Mouse (Mus musculus) kidney, embryonic 14.5 days (tissue): ENCODE results near the gene Hist1h2ak. TPM values are rescaled to one million over a fixed set of nuclear protein-coding genes. Genes with fewer than 3 reads are reported as not detected.
A peak's percentile ranks its signal among the peaks of the same experiment; 100 is the strongest.
"Not testable (repeated sequence)": the region's sequence is repeated elsewhere in the genome, so short reads cannot be mapped to it uniquely, and the experiment has no call there.

Source experiments
- ATAC-seq: fragments of 200-750 bp; cut with Nextera tagmentation; 2 replicates; pipeline ENCODE4 v1.8.0; 2017; ENCODE audit warnings: moderate number of reproducible peaks, mild to moderate bottlenecking, moderate TSS enrichment, moderate library complexity; ENCODE audit not compliant: low FRiP score, low TSS enrichment
- H3K27ac ChIP-seq: fragments of 300-500 bp; sonication (generic); 2 replicates; pipeline ENCODE4 v1.5.1; 2014; ENCODE audit warnings: low read depth, mild to moderate bottlenecking, low read length, moderate library complexity, mixed read lengths
- H3K27me3 ChIP-seq: fragments of 300-500 bp; sonication (generic); 2 replicates; pipeline ENCODE4 v1.6.1; 2014; ENCODE audit warnings: mild to moderate bottlenecking, low read length; ENCODE audit not compliant: control insufficient read depth, insufficient read depth
- H3K36me3 ChIP-seq: fragments of 300-500 bp; sonication (generic); 2 replicates; pipeline ENCODE4 v1.6.1; 2014; ENCODE audit warnings: low read length, mixed read lengths; ENCODE audit not compliant: control insufficient read depth, insufficient read depth
- H3K4me1 ChIP-seq: fragments of 300-500 bp; sonication (generic); 2 replicates; pipeline ENCODE4 v1.6.1; 2014; ENCODE audit warnings: low read length, mixed read lengths; ENCODE audit not compliant: control insufficient read depth, insufficient read depth
- H3K4me2 ChIP-seq: fragments of 300-500 bp; sonication (generic); replicated peaks from 2 replicates; pipeline ENCODE4 v1.6.1; 2014; ENCODE audit warnings: low read depth, mild to moderate bottlenecking, low read length
- H3K4me3 ChIP-seq: fragments of 300-500 bp; sonication (generic); 2 replicates; pipeline ENCODE4 v1.5.1; 2014; ENCODE audit warnings: mild to moderate bottlenecking, low read length
- H3K9ac ChIP-seq: fragments of 300-500 bp; sonication (generic); 2 replicates; pipeline ENCODE4 v1.6.1; 2014; ENCODE audit warnings: low read depth, mild to moderate bottlenecking, low read length, moderate library complexity
- H3K9me3 ChIP-seq: fragments of 300-500 bp; sonication (generic); 2 replicates; pipeline ENCODE4 v1.6.1; 2016; ENCODE audit warnings: low read length; ENCODE audit not compliant: control insufficient read depth
- WGBS: fragments of 180-500 bp; shearing (Covaris S2); extraction: QIAGEN DNeasy Blood & Tissue Kit; methylation state at CpG from one replicate; pipeline ENCODE4 v1.1.7; 2014; 5-methylcytosine and 5-hydroxymethylcytosine counted together
- polyA plus RNA-seq: library from polyadenylated mRNA; unstranded; fragments of >200 nt; fragmentation: Nextera tagmentation; extraction: Ambion mirVana; gene quantifications from 2 replicates; pipeline ENCODE4 v1.2.1, GENCODE M21; 2014

The Hist1h2ak gene
- polyA plus RNA-seq, 1 experiment from 2014 or later, result 18.5 TPM

- 6% methylated on average over 8 of the region's 8 CpGs for WGBS
Observed at GRCm38 (mm10) chr13:21786189-21786898, 32.7 kb upstream of the Hist1h2ak start.

GRCm38 (mm10) chr13:21784311-21784710 lies 30.7 kb upstream of the Hist1h2ak start:
- Histone ChIP-seq H3K4me3 (peak overlapping the region; percentile 45; the same call in 1 of the 2 replicates), H3K27ac (peak overlapping the region; percentile 95), H3K27me3 (no peaks in the 10 kb centered on the region), H3K36me3 (no peaks in the 10 kb centered on the region), H3K4me2 (peak overlapping the region; percentile 44), H3K4me1 (peaks cover 28% of the 10 kb centered on the region), H3K9ac (peak overlapping the region; percentile 52; the same call in 1 of the 2 replicates), H3K9me3 (no peaks in the 10 kb centered on the region)
- no peak for ATAC-seq
- WGBS, result 33% methylated on average over 6 of the region's 6 CpGs

More at GRCm38 (mm10) chr13:21786189-21786898, 32.7 kb upstream of the Hist1h2ak start:
- Histone ChIP-seq H3K27me3 (no peaks in the 10 kb centered on the region), H3K4me2 (peak overlapping the region; percentile 44), H3K9me3 (no peaks in the 10 kb centered on the region), H3K9ac (peak overlapping the region; percentile 58), H3K4me3 (peak overlapping the region; percentile 34), H3K27ac (peak overlapping the region; percentile 91), H3K4me1 (peaks cover 24% of the 10 kb centered on the region; the same call in 1 of the 2 replicates), H3K36me3 (no peaks in the 10 kb centered on the region)
- ATAC-seq, result no peak

- H3K4me2 ChIP-seq, result peak overlapping the region; percentile 44
- H3K27me3 ChIP-seq, result no peaks in the 10 kb centered on the region
- WGBS, result 3% methylated on average over 9 of the region's 9 CpGs
- peaks cover 24% of the 10 kb centered on the region for H3K4me1 ChIP-seq
- peak overlapping the region; percentile 95 for H3K27ac ChIP-seq
- H3K9ac ChIP-seq, result peak overlapping the region; percentile 52; the same call in 1 of the 2 replicates
- H3K4me3 ChIP-seq, result peak overlapping the region; percentile 45
- no peaks in the 10 kb centered on the region for H3K36me3 ChIP-seq
- no peaks in the 10 kb centered on the region for H3K9me3 ChIP-seq
- no peak for ATAC-seq
Observed at GRCm38 (mm10) chr13:21783734-21784161, 30.1 kb upstream of the Hist1h2ak start.

GRCm38 (mm10) chr13:21783255-21783617 lies 29.6 kb upstream of the Hist1h2ak start, which contains the start of gene Hist1h3i:
Gene Hist1h3i, minus strand, starts transcription at chr13:21783370.
- no peaks in the 10 kb centered on the region for H3K27me3 ChIP-seq
- no peaks in the 10 kb centered on the region for H3K9me3 ChIP-seq
- H3K27ac ChIP-seq, result peak within 1 kb of the TSS; percentile 95
- peak; percentile 71 for ATAC-seq
- H3K4me2 ChIP-seq, result peak within 1 kb of the TSS; percentile 44
- peak within 1 kb of the TSS; percentile 45 for H3K4me3 ChIP-seq
- peaks cover 20% of the 10 kb centered on the region for H3K4me1 ChIP-seq
- peak within 1 kb of the TSS; percentile 63 for H3K9ac ChIP-seq
- no peaks in the 10 kb centered on the region for H3K36me3 ChIP-seq
- under 1% methylated on average over 15 of the region's 20 CpGs for WGBS

- Histone ChIP-seq H3K9ac (peak overlapping the region; percentile 63), H3K4me2 (peak overlapping the region; percentile 44), H3K4me3 (peak overlapping the region; percentile 45), H3K4me1 (peaks cover 21% of the 10 kb centered on the region), H3K27ac (peak overlapping the region; percentile 95)
- not testable (repeated sequence) for H3K36me3 ChIP-seq, ATAC-seq, H3K27me3 ChIP-seq, H3K9me3 ChIP-seq
- WGBS, result 2% methylated on average over 12 of the region's 35 CpGs
Observed at GRCm38 (mm10) chr13:21782361-21783254, 29.0 kb upstream of the Hist1h2ak start.

GRCm38 (mm10) chr13:21781639-21782038 lies 28.0 kb upstream of the Hist1h2ak start:
- Histone ChIP-seq H3K27ac (0 out of 2 replicates have a peak overlapping the region, but pooled peaks have one; percentile 2), H3K4me1 (peaks cover 21% of the 10 kb centered on the region), H3K9ac (no peak overlapping the region), H3K9me3 (no peaks in the 10 kb centered on the region), H3K27me3 (no peaks in the 10 kb centered on the region), H3K4me3 (no peak overlapping the region), H3K36me3 (no peaks in the 10 kb centered on the region), H3K4me2 (no peak overlapping the region; the same call in 1 of the 2 replicates)
- WGBS, result 93% methylated on average over 1 of the region's 1 CpGs
- ATAC-seq, result no peak

- Histone ChIP-seq H3K4me2 (peak overlapping the region; percentile 88), H3K4me3 (peak overlapping the region; percentile 74), H3K27ac (peak overlapping the region; percentile 99), H3K4me1 (peaks cover 18% of the 10 kb centered on the region), H3K9me3 (no peaks in the 10 kb centered on the region), H3K9ac (peak overlapping the region; percentile 96; the same call in 1 of the 2 replicates), H3K36me3 (no peaks in the 10 kb centered on the region), H3K27me3 (no peaks in the 10 kb centered on the region)
- ATAC-seq, result no peak
- 50% methylated on average over 6 of the region's 6 CpGs for WGBS
Observed at GRCm38 (mm10) chr13:21781021-21781555, 27.5 kb upstream of the Hist1h2ak start.

GRCm38 (mm10) chr13:21779767-21780731 lies 26.4 kb upstream of the Hist1h2ak start, which contains the start of gene Hist1h1b:
Gene Hist1h1b, minus strand, starts transcription at chr13:21780625.
- Histone ChIP-seq H3K9me3 (no peaks in the 10 kb centered on the region), H3K27ac (peak within 1 kb of the TSS; percentile 99), H3K4me1 (peaks cover 14% of the 10 kb centered on the region), H3K27me3 (no peaks in the 10 kb centered on the region), H3K4me3 (peak within 1 kb of the TSS; percentile 74), H3K9ac (peak within 1 kb of the TSS; percentile 96), H3K36me3 (no peaks in the 10 kb centered on the region), H3K4me2 (peak within 1 kb of the TSS; percentile 88)
- WGBS, result under 1% methylated on average over 44 of the region's 44 CpGs
- peak; percentile 62 for ATAC-seq
